Mouse (Mus musculus) hindbrain, embryonic 12.5 days (tissue): ENCODE results near the gene Sigmar1. TPM values are rescaled to one million over a fixed set of nuclear protein-coding genes. Genes with fewer than 3 reads are reported as not detected.
"Not testable (repeated sequence)": the region's sequence is repeated elsewhere in the genome, so short reads cannot be mapped to it uniquely, and the experiment has no call there.

ENCODE experiments used
- ATAC-seq: fragments of 200-750 bp; cut with Nextera tagmentation; 2 replicates; pipeline ENCODE4 v1.8.0; 2017; ENCODE audit warnings: moderate TSS enrichment; ENCODE audit not compliant: low FRiP score
- H3K27ac ChIP-seq: fragments of 300-500 bp; sonication (generic); 2 replicates; pipeline ENCODE4 v1.5.1; 2016; ENCODE audit warnings: mild to moderate bottlenecking
- H3K27me3 ChIP-seq: fragments of 300-500 bp; sonication (generic); 2 replicates; pipeline ENCODE4 v1.6.1; 2016; ENCODE audit warnings: mild to moderate bottlenecking
- H3K36me3 ChIP-seq: fragments of 300-500 bp; sonication (generic); 2 replicates; pipeline ENCODE4 v1.6.1; 2016; ENCODE audit warnings: mild to moderate bottlenecking
- H3K4me1 ChIP-seq: fragments of 300-500 bp; sonication (generic); 2 replicates; pipeline ENCODE4 v1.6.1; 2016
- H3K4me2 ChIP-seq: fragments of 300-500 bp; sonication (generic); replicated peaks from 2 replicates; pipeline ENCODE4 v1.6.1; 2016; ENCODE audit warnings: mild to moderate bottlenecking
- H3K4me3 ChIP-seq: fragments of 300-500 bp; sonication (generic); 2 replicates; pipeline ENCODE4 v1.5.1; 2016; ENCODE audit warnings: mild to moderate bottlenecking
- H3K9ac ChIP-seq: fragments of 300-500 bp; sonication (generic); 2 replicates; pipeline ENCODE4 v1.6.1; 2016; ENCODE audit warnings: mild to moderate bottlenecking, moderate library complexity
- H3K9me3 ChIP-seq: fragments of 300-500 bp; sonication (generic); replicated peaks from 2 replicates; pipeline ENCODE4 v1.6.1; 2016; ENCODE audit warnings: mild to moderate bottlenecking
- WGBS: fragments of 180-500 bp; shearing (Covaris S2); methylation state at CpG from one replicate; pipeline ENCODE4 v1.1.7; 2016; 5-methylcytosine and 5-hydroxymethylcytosine counted together
- polyA plus RNA-seq: library from polyadenylated mRNA; unstranded; fragments of >200 nt; fragmentation: Nextera tagmentation; extraction: Ambion mirVana; gene quantifications from 2 replicates; pipeline ENCODE4 v1.2.1, GENCODE M21; 2016

Sigmar1 gene
- 54.2 and 58.9 TPM in 2 replicates for polyA plus RNA-seq

- H3K36me3 ChIP-seq: 0 out of 2 replicates have a peak, but pooled peaks cover 3% of the 10 kb centered on the region
- ATAC-seq: peak; percentile 69
- H3K4me2 ChIP-seq: peak within 1 kb of the TSS; percentile 91
- peak within 1 kb of the TSS; percentile 78 for H3K27ac ChIP-seq
- under 1% methylated on average over 57 of the region's 57 CpGs for WGBS
- peak within 1 kb of the TSS; percentile 71 for H3K4me3 ChIP-seq
- no peaks in the 10 kb centered on the region for H3K9me3 ChIP-seq
- H3K9ac ChIP-seq: peak within 1 kb of the TSS; percentile 78
- no peaks in the 10 kb centered on the region for H3K27me3 ChIP-seq
- H3K4me1 ChIP-seq: peaks cover 21% of the 10 kb centered on the region
Observed at GRCm38 (mm10) chr4:41755338-41756305, at the start of gene Sigmar1. TSS of gene Sigmar1 (minus strand) at chr4:41756157.

GRCm38 (mm10) chr4:41783197-41783596, 27.2 kb upstream of the Sigmar1 start:
- not testable (repeated sequence) for H3K4me2 ChIP-seq, H3K9me3 ChIP-seq, H3K27me3 ChIP-seq, H3K36me3 ChIP-seq, H3K4me3 ChIP-seq, H3K27ac ChIP-seq, ATAC-seq, H3K4me1 ChIP-seq, H3K9ac ChIP-seq
- WGBS: 27% methylated on average over 3 of the region's 3 CpGs

GRCm38 (mm10) chr4:41782711-41783110, 26.8 kb upstream of the Sigmar1 start:
- not testable (repeated sequence) for H3K9ac ChIP-seq, H3K9me3 ChIP-seq, H3K4me1 ChIP-seq, H3K4me3 ChIP-seq, H3K36me3 ChIP-seq, H3K4me2 ChIP-seq, H3K27ac ChIP-seq, H3K27me3 ChIP-seq, ATAC-seq
- WGBS: 17% methylated on average over 4 of the region's 4 CpGs

GRCm38 (mm10) chr4:41781748-41782485, 26.0 kb upstream of the Sigmar1 start:
- not testable (repeated sequence) for H3K4me2 ChIP-seq, H3K4me1 ChIP-seq, H3K4me3 ChIP-seq, H3K9me3 ChIP-seq, H3K9ac ChIP-seq, H3K27ac ChIP-seq, ATAC-seq, H3K36me3 ChIP-seq, H3K27me3 ChIP-seq
- WGBS: 16% methylated on average over 15 of the region's 21 CpGs

GRCm38 (mm10) chr4:41781271-41781670, 25.3 kb upstream of the Sigmar1 start:
- not testable (repeated sequence) for H3K4me1 ChIP-seq, H3K9ac ChIP-seq, H3K9me3 ChIP-seq, H3K36me3 ChIP-seq, H3K4me3 ChIP-seq, ATAC-seq, H3K27me3 ChIP-seq, H3K27ac ChIP-seq, H3K4me2 ChIP-seq
- 28% methylated on average over 9 of the region's 9 CpGs for WGBS

- not testable (repeated sequence) for ATAC-seq
Observed at GRCm38 (mm10) chr4:41775840-41776239, 19.9 kb upstream of the Sigmar1 start.

GRCm38 (mm10) chr4:41774506-41774905, 18.5 kb upstream of the Sigmar1 start:
- peak overlapping the region; percentile 40; the same call in 1 of the 2 replicates for H3K27ac ChIP-seq
- H3K4me2 ChIP-seq: peak overlapping the region; percentile 53
- 71% methylated on average over 3 of the region's 3 CpGs for WGBS
- H3K27me3 ChIP-seq, H3K4me1 ChIP-seq, ATAC-seq, H3K36me3 ChIP-seq, H3K9me3 ChIP-seq: not testable (repeated sequence)
- H3K4me3 ChIP-seq: peak overlapping the region; percentile 31
- H3K9ac ChIP-seq: peak overlapping the region; percentile 32; the same call in 1 of the 2 replicates

More at GRCm38 (mm10) chr4:41775840-41776239, 19.9 kb upstream of the Sigmar1 start:
- H3K4me3 ChIP-seq, H3K27ac ChIP-seq, H3K27me3 ChIP-seq, H3K9me3 ChIP-seq, H3K4me2 ChIP-seq, H3K36me3 ChIP-seq, H3K4me1 ChIP-seq, H3K9ac ChIP-seq: not testable (repeated sequence)
- 82% methylated on average over 1 of the region's 1 CpGs for WGBS

- WGBS: under 1% methylated on average over 12 of the region's 14 CpGs
Observed at GRCm38 (mm10) chr4:41774002-41774401, 18.0 kb upstream of the Sigmar1 start, which contains the start of gene Ccl27a. TSS of gene Ccl27a (minus strand) at chr4:41774247.

GRCm38 (mm10) chr4:41773502-41773901, 17.5 kb upstream of the Sigmar1 start:
- peak overlapping the region; percentile 44 for H3K4me3 ChIP-seq
- H3K36me3 ChIP-seq, ATAC-seq, H3K4me1 ChIP-seq, H3K9me3 ChIP-seq, H3K27me3 ChIP-seq: not testable (repeated sequence)
- 1% methylated on average over 21 of the region's 25 CpGs for WGBS
- H3K27ac ChIP-seq: peak overlapping the region; percentile 67; the same call in 1 of the 2 replicates
- H3K4me2 ChIP-seq: peak overlapping the region; percentile 51
- H3K9ac ChIP-seq: peak overlapping the region; percentile 69

More at GRCm38 (mm10) chr4:41774002-41774401, 18.0 kb upstream of the Sigmar1 start, which contains the start of gene Ccl27a:
- Histone ChIP-seq H3K4me2 (peak within 1 kb of the TSS; percentile 53), H3K27ac (peak within 1 kb of the TSS; percentile 67; the same call in 1 of the 2 replicates), H3K4me3 (peak within 1 kb of the TSS; percentile 44), H3K9ac (peak within 1 kb of the TSS; percentile 69)
- ATAC-seq, H3K4me1 ChIP-seq, H3K9me3 ChIP-seq, H3K27me3 ChIP-seq, H3K36me3 ChIP-seq: not testable (repeated sequence)

GRCm38 (mm10) chr4:41772946-41773345, 17.0 kb upstream of the Sigmar1 start:
- H3K27ac ChIP-seq: not testable (repeated sequence)

GRCm38 (mm10) chr4:41767301-41767700, 11.3 kb upstream of the Sigmar1 start:
- WGBS: 84% methylated on average over 10 of the region's 10 CpGs
- H3K27me3 ChIP-seq, H3K4me1 ChIP-seq, H3K27ac ChIP-seq, H3K9me3 ChIP-seq, ATAC-seq, H3K4me3 ChIP-seq, H3K36me3 ChIP-seq, H3K4me2 ChIP-seq, H3K9ac ChIP-seq: not testable (repeated sequence)

More at GRCm38 (mm10) chr4:41772946-41773345, 17.0 kb upstream of the Sigmar1 start:
- Histone ChIP-seq H3K4me3 (peak overlapping the region; percentile 23), H3K4me2 (peak overlapping the region; percentile 46)
- H3K4me1 ChIP-seq, H3K27me3 ChIP-seq, ATAC-seq, H3K9ac ChIP-seq, H3K9me3 ChIP-seq, H3K36me3 ChIP-seq: not testable (repeated sequence)
- 5% methylated on average over 6 of the region's 16 CpGs for whole genome bisulfite sequencing

GRCm38 (mm10) chr4:41763176-41763575, 7.2 kb upstream of the Sigmar1 start:
- WGBS: 65% methylated on average over 5 of the region's 6 CpGs

More at GRCm38 (mm10) chr4:41763176-41763575, 7.2 kb upstream of the Sigmar1 start:
- not testable (repeated sequence) for H3K9ac ChIP-seq, ATAC-seq, H3K9me3 ChIP-seq, H3K36me3 ChIP-seq, H3K27me3 ChIP-seq, H3K27ac ChIP-seq, H3K4me3 ChIP-seq
- peaks cover 30% of the 10 kb centered on the region for H3K4me1 ChIP-seq
- peak overlapping the region; percentile 58; the same call in 1 of the 2 replicates for H3K4me2 ChIP-seq
